Mouse (Mus musculus): ENCODE measurements around the gene Otulinl.

GRCm38 (mm10) chr15:27618778-27619533, 62.4 kb downstream of the Otulinl start:
- TF ChIP-seq POLR2A (IDR thresholded peaks at IDR 0.05; ENCODE audit: borderline replicate concordance, control insufficient read depth, low read depth, low read length), result no peak
- no peak for TF ChIP-seq CTCF (IDR thresholded peaks at IDR 0.05; ENCODE audit: control insufficient read depth, insufficient read depth, low read length)
